Mouse (Mus musculus) E14TG2a.4 (cell line): ENCODE measurements around the gene Sulf2.

ENCODE experiments used
- H3K27me3 ChIP-seq: 2 replicates; pipeline ENCODE4 v1.6.1; 2014; ENCODE audit warnings: low read length, control low read depth; ENCODE audit not compliant: insufficient read depth
- H3K36me3 ChIP-seq: 2 replicates; pipeline ENCODE4 v1.6.1; 2014; ENCODE audit warnings: low read length, control low read depth; ENCODE audit not compliant: insufficient read depth
- H3K4me1 ChIP-seq: replicated peaks from 2 replicates; pipeline ENCODE4 v1.6.1; 2014; ENCODE audit warnings: low read depth, low read length, control low read depth
- H3K4me3 ChIP-seq: replicated peaks from 2 replicates; pipeline ENCODE4 v1.5.1; 2014; ENCODE audit warnings: mild to moderate bottlenecking, low read length
- H3K9me3 ChIP-seq: 2 replicates; pipeline ENCODE4 v1.6.1; 2014; ENCODE audit warnings: low read length, control low read depth
- CTCF ChIP-seq: conservative IDR thresholded peaks from 2 replicates; pipeline ENCODE4 v1.5.1; 2014; ENCODE audit warnings: low read length
- NANOG ChIP-seq: IDR thresholded peaks from 2 replicates; pipeline ENCODE4 v1.6.1; 2014; ENCODE audit warnings: borderline replicate concordance, low read length, mixed read lengths
- POU5F1 ChIP-seq: IDR thresholded peaks from 2 replicates; pipeline ENCODE4 v1.6.1; 2014; ENCODE audit warnings: low read length, borderline replicate concordance

Gene Sulf2

GRCm38 (mm10) chr2:166077371-166077770 lies 78.1 kb downstream of the Sulf2 start:
- no peak for TF ChIP-seq POU5F1
- TF ChIP-seq CTCF, result no peak
- TF ChIP-seq NANOG, result no peak
- no peaks in the 10 kb centered on the region for H3K27me3 ChIP-seq
- H3K4me3 ChIP-seq, result no peak overlapping the region

DNA sequence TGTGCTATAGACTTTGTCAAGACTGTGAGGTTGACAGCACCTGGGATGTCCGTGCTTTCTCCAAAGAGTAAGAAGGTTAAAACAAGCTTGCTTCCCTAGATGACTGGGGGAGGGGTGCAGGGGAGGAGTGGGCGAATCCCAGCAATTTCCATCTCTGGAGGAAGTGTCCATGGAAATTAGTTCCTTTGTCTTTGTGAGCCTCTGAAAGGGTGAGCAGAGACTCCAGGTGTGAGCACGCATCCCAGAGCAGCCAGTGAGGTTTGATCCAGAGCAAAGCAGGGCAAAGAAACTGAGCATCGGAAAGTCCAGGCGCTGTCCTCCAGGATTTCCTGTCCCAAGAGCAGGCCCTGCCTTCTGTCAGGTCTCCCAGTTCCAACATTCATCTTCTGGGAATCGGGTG lies 81.1 kb downstream of the Sulf2 start:
- peaks cover 93% of the 10 kb centered on the region for H3K36me3 ChIP-seq
- H3K9me3 ChIP-seq, result no peaks in the 10 kb centered on the region
- no peaks in the 10 kb centered on the region for H3K27me3 ChIP-seq
- peaks cover 92% of the 10 kb centered on the region for H3K4me1 ChIP-seq
- H3K4me3 ChIP-seq, result no peak overlapping the region
- no peak for TF ChIP-seq NANOG
- no peak for TF ChIP-seq CTCF
- no peak for TF ChIP-seq POU5F1

More at GRCm38 (mm10) chr2:166077371-166077770, 78.1 kb downstream of the Sulf2 start:
- H3K36me3 ChIP-seq, result peaks cover 94% of the 10 kb centered on the region
- peaks cover 94% of the 10 kb centered on the region for H3K4me1 ChIP-seq
- H3K9me3 ChIP-seq, result no peaks in the 10 kb centered on the region

- Histone ChIP-seq H3K27me3 (no peaks in the 10 kb centered on the region), H3K9me3 (no peaks in the 10 kb centered on the region), H3K4me3 (no peak overlapping the region), H3K36me3 (peaks cover 93% of the 10 kb centered on the region), H3K4me1 (peaks cover 93% of the 10 kb centered on the region)
- TF ChIP-seq POU5F1 (no peak), CTCF (no peak), NANOG (no peak)
These were observed 82.4 kb downstream of the Sulf2 start for GRCm38 (mm10) chr2:166073082-166073481.

- Histone ChIP-seq H3K27me3 (no peaks in the 10 kb centered on the region), H3K4me1 (peaks cover 96% of the 10 kb centered on the region), H3K36me3 (peaks cover 95% of the 10 kb centered on the region), H3K9me3 (no peaks in the 10 kb centered on the region), H3K4me3 (no peak overlapping the region)
- TF ChIP-seq NANOG (no peak), POU5F1 (no peak), CTCF (no peak)
These were observed 83.6 kb downstream of the Sulf2 start for GRCm38 (mm10) chr2:166071889-166072288.

DNA sequence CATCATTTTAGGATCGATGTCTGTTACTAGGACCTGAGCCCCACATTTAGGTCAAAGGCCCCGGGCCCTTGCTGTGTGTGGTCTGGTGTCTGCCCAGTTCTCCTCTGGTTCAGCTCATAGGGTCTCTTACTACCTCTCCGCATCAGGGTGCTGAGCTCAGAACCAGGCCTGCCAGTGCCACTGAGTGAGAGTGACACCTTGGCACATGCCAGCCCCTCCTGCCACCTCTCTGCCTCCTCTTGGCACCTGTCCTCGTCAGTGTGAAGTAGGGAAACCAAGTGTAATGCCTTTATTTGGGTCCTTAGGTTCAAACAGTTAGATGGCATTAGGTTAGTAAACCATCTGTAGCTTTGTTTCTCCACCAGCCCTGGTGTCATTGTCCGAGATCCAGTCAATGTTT lies 84.0 kb downstream of the Sulf2 start:
- TF ChIP-seq NANOG (no peak), POU5F1 (no peak), CTCF (no peak)
- no peaks in the 10 kb centered on the region for H3K9me3 ChIP-seq
- peaks cover 96% of the 10 kb centered on the region for H3K4me1 ChIP-seq
- H3K36me3 ChIP-seq, result peaks cover 95% of the 10 kb centered on the region
- H3K4me3 ChIP-seq, result no peak overlapping the region
- no peaks in the 10 kb centered on the region for H3K27me3 ChIP-seq

DNA sequence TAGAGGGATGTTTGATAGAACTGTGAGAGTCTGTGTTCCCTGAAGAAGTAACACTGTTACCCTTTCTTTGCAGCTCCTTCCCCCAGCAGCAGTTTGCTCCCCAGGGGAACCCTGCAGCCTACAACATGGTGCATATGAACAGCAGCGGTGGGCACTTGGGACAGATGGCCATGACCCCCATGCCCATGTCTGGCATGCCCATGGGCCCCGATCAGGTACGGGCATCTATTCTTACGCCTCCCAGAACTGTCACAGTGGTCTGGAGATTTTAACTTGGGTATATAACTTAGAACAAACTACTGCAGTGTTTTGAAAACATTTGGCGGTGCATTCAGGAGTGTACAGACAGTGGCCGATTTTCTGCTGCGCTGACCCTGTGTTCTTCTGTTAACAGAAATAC lies 85.7 kb downstream of the Sulf2 start:
- TF ChIP-seq NANOG (no peak), POU5F1 (no peak), CTCF (no peak)
- Histone ChIP-seq H3K9me3 (no peaks in the 10 kb centered on the region), H3K4me1 (peaks cover 95% of the 10 kb centered on the region), H3K27me3 (no peaks in the 10 kb centered on the region), H3K4me3 (no peak overlapping the region), H3K36me3 (peaks cover 94% of the 10 kb centered on the region)

- Histone ChIP-seq H3K36me3 (peaks cover 95% of the 10 kb centered on the region), H3K4me1 (peaks cover 94% of the 10 kb centered on the region), H3K9me3 (no peaks in the 10 kb centered on the region), H3K27me3 (no peaks in the 10 kb centered on the region), H3K4me3 (no peak overlapping the region)
- TF ChIP-seq POU5F1 (no peak), NANOG (no peak), CTCF (no peak)
These were observed 86.3 kb downstream of the Sulf2 start for GRCm38 (mm10) chr2:166069164-166069563.

GRCm38 (mm10) chr2:166068261-166068660 lies 87.2 kb downstream of the Sulf2 start:
- Histone ChIP-seq H3K4me3 (no peak overlapping the region), H3K9me3 (no peaks in the 10 kb centered on the region), H3K4me1 (peaks cover 94% of the 10 kb centered on the region), H3K36me3 (peaks cover 95% of the 10 kb centered on the region), H3K27me3 (no peaks in the 10 kb centered on the region)
- no peak for TF ChIP-seq CTCF

DNA sequence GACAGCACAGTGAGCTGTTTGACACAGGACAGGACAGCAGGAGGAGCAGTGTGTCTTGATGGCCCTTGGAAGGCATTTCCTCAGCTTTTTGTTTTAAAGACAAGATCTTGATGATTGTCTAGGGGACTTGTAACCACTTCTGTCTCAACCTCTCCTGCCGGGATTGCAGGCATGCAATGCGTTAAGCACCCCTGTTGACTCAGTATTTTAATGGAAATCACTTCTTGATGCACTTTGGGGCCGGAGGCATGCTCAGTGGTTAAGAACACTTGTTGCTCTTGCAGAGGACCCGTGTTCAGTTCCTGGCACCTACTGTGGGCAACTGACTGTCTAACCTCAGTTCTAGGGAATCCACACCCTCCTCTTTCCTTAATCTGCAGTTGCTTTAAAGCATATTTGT lies 89.0 kb downstream of the Sulf2 start:
- no peak overlapping the region for H3K4me3 ChIP-seq
- TF ChIP-seq CTCF (no peak), POU5F1 (peak; percentile 25; the same call in 1 of the 2 replicates), NANOG (peak; percentile 68)
- peaks cover 85% of the 10 kb centered on the region for H3K4me1 ChIP-seq
- H3K36me3 ChIP-seq, result peaks cover 97% of the 10 kb centered on the region
- H3K9me3 ChIP-seq, result no peaks in the 10 kb centered on the region
- H3K27me3 ChIP-seq, result no peaks in the 10 kb centered on the region
